ENCODE assay signal across 24 mouse cellular contexts in the genomic region with DNA sequence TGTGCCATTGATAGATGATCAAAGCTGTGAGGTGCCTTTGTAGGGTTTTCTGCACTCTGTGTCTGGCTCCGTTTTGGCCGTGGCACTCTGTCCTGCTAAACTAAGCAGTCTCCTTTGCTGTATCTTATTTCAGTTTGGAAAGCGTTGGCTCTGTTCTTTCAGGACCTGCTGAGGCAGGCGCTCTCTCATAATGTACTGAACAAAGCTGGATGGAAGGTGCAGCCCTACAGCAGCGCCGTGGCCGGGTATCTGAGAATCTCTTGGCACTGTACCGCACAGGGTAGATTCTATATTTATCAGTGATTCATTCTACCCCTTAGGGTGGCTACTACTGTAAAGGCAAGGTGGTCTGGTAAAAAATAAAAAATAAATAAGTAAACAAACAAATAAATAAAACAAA.
DNase-seq lines count a peak whose midpoint lies in the region; ATAC-seq and TF ChIP-seq lines count a peak whose summit lies in the region.
"Had no signal": no experiment of that assay in that cellular context is flagged by ENCODE, and none has a peak within 500 bp of the region (broad histone marks: within the 10 kb centered on the region; RNA-seq: fewer than 3 reads in every experiment).

No protein-coding gene starts in this region.

- intact Hi-C loops in heart, adult 2 months (cut with DNase I): no loop called here

- TF ChIP-seq POLR2A in cerebellum, adult 2 months (IDR thresholded peaks at IDR 0.05; ENCODE audit: borderline replicate concordance, insufficient read depth, low read length): no peak
- TF ChIP-seq POLR2A in heart, adult 2 months (IDR thresholded peaks at IDR 0.05; ENCODE audit: insufficient read depth, low read depth, low read length): no peak
- TF ChIP-seq POLR2A in brain, embryonic 14.5 days (IDR thresholded peaks at IDR 0.05; ENCODE audit: borderline replicate concordance, extremely low read depth, insufficient read depth, insufficient read length, poor library complexity, severe bottlenecking): no peak

- H3K4me2 ChIP-seq in forebrain, embryonic 16.5 days (ENCODE audit: low read length): no peak overlapping the region
- H3K4me2 ChIP-seq: embryonic facial prominence, embryonic 12.5 days; limb, embryonic 12.5 days; liver, embryonic 11.5 days had no signal

- ATAC-seq in forebrain, embryonic 16.5 days: no peak
- ATAC-seq in CD4-positive, CD25-positive, alpha-beta regulatory T cell, adult 4 months: no peak
- ATAC-seq: intestine, postnatal 0 days; liver, postnatal 0 days; lung, postnatal 0 days had no signal

- no peaks in the 10 kb centered on the region for H3K9me3 ChIP-seq in forebrain, embryonic 16.5 days (ENCODE audit: control insufficient read depth, low read length)
- H3K9me3 ChIP-seq in forebrain, embryonic 10.5 days: no peaks in the 10 kb centered on the region
- H3K9me3 ChIP-seq: embryonic facial prominence, embryonic 12.5 days; heart, embryonic 10.5 days; limb, embryonic 12.5 days had no signal

- TF ChIP-seq CTCF in cerebellum, adult 2 months (IDR thresholded peaks at IDR 0.05; ENCODE audit: borderline replicate concordance, insufficient read depth, low read depth, low read length): no peak
- TF ChIP-seq CTCF in heart, adult 2 months (IDR thresholded peaks at IDR 0.05): no peak
- TF ChIP-seq CTCF in brain, embryonic 14.5 days (IDR thresholded peaks at IDR 0.05; ENCODE audit: borderline replicate concordance, extremely low read depth, insufficient read depth, insufficient read length): no peak

- no peak for TF ChIP-seq EP300 in heart, adult 2 months (IDR thresholded peaks at IDR 0.05; ENCODE audit: insufficient read depth, low read depth, low read length)

- peak overlapping the region; percentile 46; the same call in 1 of the 2 replicates for H3K27ac ChIP-seq in cerebellum, adult 2 months (ENCODE audit: insufficient read depth, low read length)
- H3K27ac ChIP-seq in forebrain, embryonic 16.5 days (ENCODE audit: low read length): peak overlapping the region; percentile 65
- H3K27ac ChIP-seq in forebrain, embryonic 10.5 days: no peak overlapping the region
- no peak overlapping the region for H3K27ac ChIP-seq in heart, adult 2 months
- H3K27ac ChIP-seq: embryonic facial prominence, embryonic 12.5 days; heart, embryonic 10.5 days; limb, embryonic 12.5 days; macrophage; stomach, postnatal 0 days had no signal

- H3K27me3 ChIP-seq in cerebellum, adult 2 months (ENCODE audit: control insufficient read depth, insufficient read depth, low read length): no peaks in the 10 kb centered on the region
- no peaks in the 10 kb centered on the region for H3K27me3 ChIP-seq in forebrain, embryonic 16.5 days (replicated peaks; ENCODE audit: control insufficient read depth, insufficient read depth, low read length)
- H3K27me3 ChIP-seq in forebrain, embryonic 10.5 days (ENCODE audit: poor library complexity, severe bottlenecking): no peaks in the 10 kb centered on the region
- H3K27me3 ChIP-seq in heart, adult 2 months (ENCODE audit: control insufficient read depth, insufficient read depth, low read length): no peaks in the 10 kb centered on the region
- H3K27me3 ChIP-seq: embryonic facial prominence, embryonic 12.5 days; limb, embryonic 12.5 days had no signal

- no peaks in the 10 kb centered on the region for H3K36me3 ChIP-seq in forebrain, embryonic 16.5 days (ENCODE audit: control insufficient read depth, insufficient read depth)
- no peaks in the 10 kb centered on the region for H3K36me3 ChIP-seq in forebrain, embryonic 10.5 days (replicated peaks)
- no peaks in the 10 kb centered on the region for H3K36me3 ChIP-seq in heart, adult 2 months (ENCODE audit: control insufficient read depth, insufficient read depth, low read length)
- H3K36me3 ChIP-seq: embryonic facial prominence, embryonic 12.5 days; heart, embryonic 10.5 days; limb, embryonic 12.5 days had no signal

- no peak overlapping the region for H3K9ac ChIP-seq in forebrain, embryonic 16.5 days (replicated peaks; ENCODE audit: low read depth, low read length)
- H3K9ac ChIP-seq in heart, adult 2 months (ENCODE audit: low read depth, low read length): no peak overlapping the region
- H3K9ac ChIP-seq: embryonic facial prominence, embryonic 12.5 days; limb, embryonic 12.5 days; liver, postnatal 0 days had no signal

- no peak overlapping the region for H3K4me3 ChIP-seq in cerebellum, adult 2 months (replicated peaks; ENCODE audit: insufficient read depth, low read depth, low read length)
- H3K4me3 ChIP-seq in forebrain, embryonic 16.5 days (replicated peaks; ENCODE audit: low read length): no peak overlapping the region
- no peak overlapping the region for H3K4me3 ChIP-seq in forebrain, embryonic 10.5 days
- no peak overlapping the region for H3K4me3 ChIP-seq in heart, adult 2 months
- H3K4me3 ChIP-seq: embryonic facial prominence, embryonic 12.5 days; erythroblast, embryonic 14.5 days; heart, embryonic 10.5 days; limb, embryonic 12.5 days had no signal

- no peaks in the 10 kb centered on the region for H3K79me2 ChIP-seq in heart, adult 2 months (replicated peaks; ENCODE audit: control insufficient read depth, insufficient read depth, low read length)

- 13% methylated on average over 8 of the region's 8 CpGs for WGBS in cerebellum, adult 2 months
- WGBS in forebrain, embryonic 16.5 days: 52% methylated on average over 8 of the region's 8 CpGs
- 84% methylated on average over 8 of the region's 8 CpGs for WGBS in forebrain, embryonic 10.5 days
- WGBS in heart, adult 2 months: 62% methylated on average over 8 of the region's 8 CpGs

- DNase-seq in cerebellum, adult 2 months: peak in 1 of 2 experiments; percentile 61
- no peak for DNase-seq in cerebellum, adult 11-12 months
- DNase-seq in forebrain, embryonic 10.5 days (ENCODE audit: extremely low spot score, low spot score): no peak
- peak; percentile 70 for DNase-seq in heart, adult 11 months
- DNase-seq in heart, adult 2 months: no peak
- peak; percentile 41 for DNase-seq in brain, embryonic 14.5 days (ENCODE audit: low read depth)
- DNase-seq: adrenal gland, postnatal 36 days; gastrocnemius, postnatal 36 days; heart, postnatal 4 days; kidney, postnatal 25 days; liver, postnatal 0 days; thymus, adult 2 months; thymus, postnatal 4 days had no signal

- H3K4me1 ChIP-seq in cerebellum, adult 2 months (ENCODE audit: control insufficient read depth, insufficient read depth, low read length): peaks cover 10% of the 10 kb centered on the region
- peaks cover 10% of the 10 kb centered on the region for H3K4me1 ChIP-seq in forebrain, embryonic 16.5 days (replicated peaks; ENCODE audit: control insufficient read depth, insufficient read depth, low read length)
- H3K4me1 ChIP-seq in forebrain, embryonic 10.5 days: no peaks in the 10 kb centered on the region
- H3K4me1 ChIP-seq in heart, adult 2 months (ENCODE audit: control insufficient read depth, insufficient read depth, low read length): no peaks in the 10 kb centered on the region
- H3K4me1 ChIP-seq: embryonic facial prominence, embryonic 12.5 days; heart, embryonic 10.5 days; limb, embryonic 12.5 days had no signal

Comparison
In these comparisons a context has a peak if more than half of its experiments do, and no peak if none do; other contexts are left out.
1. DNase-seq: peak in heart, adult 11 months (single experiment) and brain, embryonic 14.5 days (single experiment); none in cerebellum, adult 11-12 months (single experiment), forebrain, embryonic 10.5 days (single experiment) and heart, adult 2 months (0 of 2).
2. H3K27ac ChIP-seq: peak in cerebellum, adult 2 months (single experiment) and forebrain, embryonic 16.5 days (single experiment); none in forebrain, embryonic 10.5 days (single experiment) and heart, adult 2 months (single experiment).